Comparison of ENCODE assay signal across 23 mouse cellular contexts in the genomic region with DNA sequence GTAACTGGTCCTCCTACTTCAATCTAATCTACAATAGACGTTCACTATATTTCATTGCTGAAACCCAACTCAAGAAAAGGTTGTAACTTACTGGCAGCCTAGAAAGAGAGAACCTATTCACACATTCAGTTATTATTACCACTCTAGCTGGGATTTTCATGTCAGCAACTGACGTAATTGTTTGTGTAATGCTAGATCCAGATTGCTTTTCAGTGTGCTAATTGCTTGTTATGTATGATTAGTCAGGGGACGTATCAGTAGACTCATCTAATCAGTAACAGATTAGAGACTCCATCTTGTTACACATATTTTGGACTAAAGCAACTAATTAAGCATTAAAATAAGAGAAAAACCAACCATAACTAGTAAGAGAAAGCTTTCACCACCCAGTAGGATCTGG.
"Had no signal": no experiment of that assay in that cellular context is flagged by ENCODE, and none has a peak within 500 bp of the region (broad histone marks: within the 10 kb centered on the region; RNA-seq: fewer than 3 reads in every experiment).

No protein-coding gene starts in this region.

- ATAC-seq: hindbrain, postnatal 0 days; liver, embryonic 12.5 days had no signal

- H3K4me2 ChIP-seq: heart, embryonic 11.5 days; heart, embryonic 13.5 days; heart, embryonic 15.5 days; hindbrain, embryonic 13.5 days; hindbrain, embryonic 15.5 days; limb, embryonic 13.5 days; limb, embryonic 15.5 days; liver, embryonic 12.5 days had no signal

- H3K27me3 ChIP-seq: heart, embryonic 13.5 days; heart, embryonic 15.5 days; hindbrain, embryonic 13.5 days; hindbrain, embryonic 15.5 days; limb, embryonic 13.5 days; limb, embryonic 15.5 days; liver, embryonic 12.5 days had no signal

- H3K9me3 ChIP-seq: heart, embryonic 13.5 days; heart, embryonic 15.5 days; hindbrain, embryonic 13.5 days; hindbrain, embryonic 15.5 days; limb, embryonic 13.5 days; limb, embryonic 15.5 days; liver, embryonic 12.5 days had no signal

- DNase-seq: gastrocnemius, postnatal 14 days; gastrocnemius, postnatal 36 days; heart, adult 2 months; heart, postnatal 14 days; heart, postnatal 36 days; kidney, adult 11 months; kidney, adult 9 months; kidney, postnatal 10 days; kidney, postnatal 25 days; kidney, postnatal 4 days; layer of hippocampus, adult 9-11 months; left cerebral cortex, postnatal 4 days had no signal

- H3K4me3 ChIP-seq: heart, adult 2 months; heart, embryonic 13.5 days; heart, embryonic 15.5 days; hindbrain, embryonic 13.5 days; hindbrain, embryonic 15.5 days; left cerebral cortex, adult 2 months; limb, embryonic 13.5 days; limb, embryonic 15.5 days; liver, embryonic 12.5 days had no signal

- H3K36me3 ChIP-seq: heart, embryonic 13.5 days; heart, embryonic 15.5 days; hindbrain, embryonic 13.5 days; hindbrain, embryonic 15.5 days; limb, embryonic 13.5 days; limb, embryonic 15.5 days; liver, embryonic 12.5 days had no signal

- H3K9ac ChIP-seq: heart, embryonic 13.5 days; heart, embryonic 15.5 days; hindbrain, embryonic 13.5 days; hindbrain, embryonic 15.5 days; limb, embryonic 13.5 days; limb, embryonic 15.5 days; liver, embryonic 12.5 days; liver, embryonic 14.5 days had no signal

- H3K4me1 ChIP-seq: liver, embryonic 12.5 days had no signal

- H3K27ac ChIP-seq: heart, adult 2 months; heart, embryonic 13.5 days; heart, embryonic 15.5 days; hindbrain, embryonic 13.5 days; hindbrain, embryonic 15.5 days; hindbrain, postnatal 0 days; left cerebral cortex, adult 2 months; limb, embryonic 13.5 days; limb, embryonic 15.5 days; liver, embryonic 12.5 days; liver, embryonic 14.5 days had no signal
